Mouse (Mus musculus) intestine, embryonic 15.5 days (tissue): ENCODE data around the gene Vmn2r12. TPM values are rescaled to one million over a fixed set of nuclear protein-coding genes. Genes with fewer than 3 reads are reported as not detected.
"Not testable (repeated sequence)": the region's sequence is repeated elsewhere in the genome, so short reads cannot be mapped to it uniquely, and the experiment has no call there.

Experiments used
- ATAC-seq: fragments of 200-750 bp; cut with Nextera tagmentation; 2 replicates; pipeline ENCODE4 v1.8.0; 2017; ENCODE audit warnings: moderate TSS enrichment, moderate library complexity
- H3K27ac ChIP-seq: fragments of 300-500 bp; sonication (generic); 2 replicates; pipeline ENCODE4 v1.5.1; 2015; ENCODE audit warnings: mild to moderate bottlenecking, inconsistent platforms
- H3K27me3 ChIP-seq: fragments of 300-500 bp; sonication (generic); replicated peaks from 2 replicates; pipeline ENCODE4 v1.6.1; 2015; ENCODE audit warnings: inconsistent platforms
- H3K36me3 ChIP-seq: fragments of 300-500 bp; sonication (generic); 2 replicates; pipeline ENCODE4 v1.6.1; 2015; ENCODE audit warnings: inconsistent platforms
- H3K4me1 ChIP-seq: fragments of 300-500 bp; sonication (generic); replicated peaks from 2 replicates; pipeline ENCODE4 v1.6.1; 2015; ENCODE audit warnings: inconsistent platforms
- H3K4me2 ChIP-seq: fragments of 300-500 bp; sonication (generic); replicated peaks from 2 replicates; pipeline ENCODE4 v1.6.1; 2015; ENCODE audit warnings: mild to moderate bottlenecking, inconsistent platforms
- H3K4me3 ChIP-seq: fragments of 300-500 bp; sonication (generic); replicated peaks from 2 replicates; pipeline ENCODE4 v1.5.1; 2015; ENCODE audit warnings: inconsistent platforms
- H3K9ac ChIP-seq: fragments of 300-500 bp; sonication (generic); 2 replicates; pipeline ENCODE4 v1.6.1; 2015; ENCODE audit warnings: inconsistent platforms
- H3K9me3 ChIP-seq: fragments of 300-500 bp; sonication (generic); 2 replicates; pipeline ENCODE4 v1.6.1; 2016; ENCODE audit warnings: inconsistent platforms
- WGBS: fragments of 180-500 bp; shearing (Covaris S2); methylation state at CpG from one replicate; pipeline ENCODE4 v1.1.7; 2015; 5-methylcytosine and 5-hydroxymethylcytosine counted together
- polyA plus RNA-seq: library from polyadenylated mRNA; unstranded; fragments of >200 nt; fragmentation: Nextera tagmentation; extraction: Ambion mirVana; gene quantifications from 2 replicates; pipeline ENCODE4 v1.2.1, GENCODE M21; 2015

The Vmn2r12 gene
- not detected in 2 replicates for polyA plus RNA-seq

- not testable (repeated sequence) for ATAC-seq, H3K36me3 ChIP-seq, H3K27me3 ChIP-seq, H3K4me1 ChIP-seq, H3K4me2 ChIP-seq, H3K4me3 ChIP-seq, H3K9me3 ChIP-seq, H3K9ac ChIP-seq, H3K27ac ChIP-seq
- 82% methylated on average over 5 of the region's 5 CpGs for WGBS
These were observed at the start of gene Vmn2r12 for GRCm38 (mm10) chr5:109097850-109098249. Gene Vmn2r12, minus strand, starts transcription at chr5:109097950.

- H3K9me3 ChIP-seq = no peaks in the 10 kb centered on the region
- H3K4me3 ChIP-seq = no peak overlapping the region
- H3K27ac ChIP-seq = no peak overlapping the region
- H3K4me1 ChIP-seq = no peaks in the 10 kb centered on the region
- H3K36me3 ChIP-seq = no peaks in the 10 kb centered on the region
- H3K4me2 ChIP-seq = no peak overlapping the region
- H3K9ac ChIP-seq = no peak overlapping the region
- 68% methylated on average over 2 of the region's 2 CpGs for WGBS
- H3K27me3 ChIP-seq = no peaks in the 10 kb centered on the region
- ATAC-seq = no peak
These were observed 41.8 kb upstream of the Vmn2r12 start for GRCm38 (mm10) chr5:109139546-109139945.

GRCm38 (mm10) chr5:109136731-109137130 lies 39.0 kb upstream of the Vmn2r12 start:
- no peaks in the 10 kb centered on the region for H3K27me3 ChIP-seq
- no peak overlapping the region for H3K4me2 ChIP-seq
- H3K27ac ChIP-seq = no peak overlapping the region
- 79% methylated on average over 2 of the region's 2 CpGs for WGBS
- no peaks in the 10 kb centered on the region for H3K4me1 ChIP-seq
- no peaks in the 10 kb centered on the region for H3K9me3 ChIP-seq
- no peak for ATAC-seq
- no peak overlapping the region for H3K4me3 ChIP-seq
- H3K36me3 ChIP-seq = no peaks in the 10 kb centered on the region
- no peak overlapping the region for H3K9ac ChIP-seq

- H3K9ac ChIP-seq, ATAC-seq: not testable (repeated sequence)
- 76% methylated on average over 3 of the region's 3 CpGs for WGBS
These were observed 1.3 kb downstream of the Vmn2r12 start for GRCm38 (mm10) chr5:109096482-109096881.

GRCm38 (mm10) chr5:109072016-109072415 lies 25.7 kb downstream of the Vmn2r12 start:
- not testable (repeated sequence) for H3K27ac ChIP-seq, H3K4me1 ChIP-seq
- WGBS = 51% methylated on average over 4 of the region's 4 CpGs

More at GRCm38 (mm10) chr5:109096482-109096881, 1.3 kb downstream of the Vmn2r12 start:
- H3K27ac ChIP-seq, H3K4me1 ChIP-seq, H3K9me3 ChIP-seq, H3K27me3 ChIP-seq, H3K4me3 ChIP-seq, H3K36me3 ChIP-seq, H3K4me2 ChIP-seq: not testable (repeated sequence)

GRCm38 (mm10) chr5:109059469-109059868 lies 38.3 kb downstream of the Vmn2r12 start, which contains the start of gene Vmn2r11:
Gene Vmn2r11, minus strand, starts transcription at chr5:109059569.
- not testable (repeated sequence) for H3K4me3 ChIP-seq, H3K36me3 ChIP-seq, H3K9ac ChIP-seq, H3K27ac ChIP-seq, ATAC-seq, H3K4me2 ChIP-seq, H3K9me3 ChIP-seq, H3K27me3 ChIP-seq, H3K4me1 ChIP-seq
- 85% methylated on average over 3 of the region's 3 CpGs for WGBS

More at GRCm38 (mm10) chr5:109072016-109072415, 25.7 kb downstream of the Vmn2r12 start:
- not testable (repeated sequence) for H3K27me3 ChIP-seq, H3K9ac ChIP-seq, H3K4me2 ChIP-seq, ATAC-seq, H3K4me3 ChIP-seq, H3K36me3 ChIP-seq, H3K9me3 ChIP-seq

GRCm38 (mm10) chr5:109055286-109055685 lies 42.5 kb downstream of the Vmn2r12 start:
- H3K9ac ChIP-seq = no peak overlapping the region
- H3K4me3 ChIP-seq = no peak overlapping the region
- no peaks in the 10 kb centered on the region for H3K27me3 ChIP-seq
- H3K4me2 ChIP-seq = no peak overlapping the region
- WGBS = 56% methylated on average over 1 of the region's 1 CpGs
- no peak overlapping the region for H3K27ac ChIP-seq
- H3K36me3 ChIP-seq = no peaks in the 10 kb centered on the region
- no peak for ATAC-seq
- H3K4me1 ChIP-seq = no peaks in the 10 kb centered on the region
- no peaks in the 10 kb centered on the region for H3K9me3 ChIP-seq

Other genes starting within 250 kb of the Vmn2r12 start
- not detected in 2 replicates for gene Vmn2r9, start 245.3 kb downstream of the Vmn2r12 start, polyA plus RNA-seq
- gene Vmn2r10, start 91.4 kb downstream of the Vmn2r12 start, polyA plus RNA-seq = not detected in 2 replicates
- not detected in 2 replicates for gene Vmn2r11, start 38.4 kb downstream of the Vmn2r12 start, polyA plus RNA-seq
- gene Vmn2r13, start 94.2 kb upstream of the Vmn2r12 start, polyA plus RNA-seq = not detected in 2 replicates
- gene Vmn2r14, start 126.8 kb upstream of the Vmn2r12 start, polyA plus RNA-seq = not detected in 2 replicates
- not detected in 2 replicates for gene Vmn2r15, start 199.7 kb upstream of the Vmn2r12 start, polyA plus RNA-seq
- gene Vmn2r16, start 232.2 kb upstream of the Vmn2r12 start, polyA plus RNA-seq = not detected in 2 replicates